21 mouse cellular contexts compared by ENCODE assay signal in genomic region chr10:38295724-38296123, GRCm38 (mm10).
A peak's percentile ranks its signal among the peaks of the same experiment; 100 is the strongest.
DNase-seq lines count a peak whose midpoint lies in the region; ATAC-seq and TF ChIP-seq lines count a peak whose summit lies in the region.
"Had no signal": no experiment of that assay in that cellular context is flagged by ENCODE, and none has a peak within 500 bp of the region (broad histone marks: within the 10 kb centered on the region; RNA-seq: fewer than 3 reads in every experiment).

No protein-coding gene starts in this region.

- no peak overlapping the region for H3K27ac ChIP-seq in hindbrain, embryonic 11.5 days (ENCODE audit: low read depth, low read length)
- H3K27ac ChIP-seq in midbrain, postnatal 0 days (ENCODE audit: low read depth, low read length): no peak overlapping the region
- H3K27ac ChIP-seq: embryonic facial prominence, embryonic 12.5 days; forebrain, embryonic 10.5 days; hindbrain, embryonic 13.5 days; intestine, embryonic 15.5 days; left cerebral cortex, adult 2 months; limb, embryonic 13.5 days; midbrain, embryonic 13.5 days; neural tube, embryonic 15.5 days had no signal

- no peak for TF ChIP-seq CTCF in lung, adult 2 months (IDR thresholded peaks at IDR 0.05; ENCODE audit: insufficient read depth, low read length)
- TF ChIP-seq CTCF in midbrain, postnatal 0 days (IDR thresholded peaks at IDR 0.05): no peak

- no peaks in the 10 kb centered on the region for H3K4me1 ChIP-seq in lung, adult 2 months (ENCODE audit: control insufficient read depth, insufficient read depth, low read length)
- H3K4me1 ChIP-seq in hindbrain, embryonic 11.5 days (replicated peaks; ENCODE audit: control insufficient read depth, insufficient read depth, low read length): no peaks in the 10 kb centered on the region
- no peaks in the 10 kb centered on the region for H3K4me1 ChIP-seq in midbrain, postnatal 0 days (ENCODE audit: insufficient read depth, low read length)
- H3K4me1 ChIP-seq: embryonic facial prominence, embryonic 12.5 days; forebrain, embryonic 10.5 days; hindbrain, embryonic 13.5 days; intestine, embryonic 15.5 days; limb, embryonic 13.5 days; midbrain, embryonic 13.5 days; neural tube, embryonic 15.5 days had no signal

- H3K27me3 ChIP-seq in hindbrain, embryonic 11.5 days (ENCODE audit: control insufficient read depth, insufficient read depth, low read length): no peaks in the 10 kb centered on the region
- no peaks in the 10 kb centered on the region for H3K27me3 ChIP-seq in midbrain, postnatal 0 days (ENCODE audit: insufficient read depth, low read length)
- H3K27me3 ChIP-seq: embryonic facial prominence, embryonic 12.5 days; hindbrain, embryonic 13.5 days; intestine, embryonic 15.5 days; limb, embryonic 13.5 days; midbrain, embryonic 13.5 days; neural tube, embryonic 15.5 days had no signal

- no peaks in the 10 kb centered on the region for H3K9me3 ChIP-seq in hindbrain, embryonic 11.5 days (ENCODE audit: control insufficient read depth, low read length)
- H3K9me3 ChIP-seq in midbrain, postnatal 0 days (ENCODE audit: low read length): no peaks in the 10 kb centered on the region
- H3K9me3 ChIP-seq: embryonic facial prominence, embryonic 12.5 days; forebrain, embryonic 10.5 days; hindbrain, embryonic 13.5 days; intestine, embryonic 15.5 days; limb, embryonic 13.5 days; midbrain, embryonic 13.5 days; neural tube, embryonic 15.5 days had no signal

- no peak overlapping the region for H3K4me2 ChIP-seq in hindbrain, embryonic 11.5 days (replicated peaks; ENCODE audit: low read depth, low read length)
- H3K4me2 ChIP-seq in midbrain, postnatal 0 days (ENCODE audit: low read depth, low read length, poor library complexity, severe bottlenecking): no peak overlapping the region
- H3K4me2 ChIP-seq: embryonic facial prominence, embryonic 12.5 days; hindbrain, embryonic 13.5 days; intestine, embryonic 15.5 days; limb, embryonic 13.5 days; midbrain, embryonic 13.5 days; neural tube, embryonic 15.5 days had no signal

- DNase-seq in adrenal gland, postnatal 14 days: peak; percentile 12
- DNase-seq in adrenal gland, adult (ENCODE audit: inconsistent age in 2 of 2, low spot score in 1 of 2): no peak
- DNase-seq in NIH3T3 (ENCODE audit: low read depth): peak; percentile 90
- DNase-seq in lung, adult 2 months: peak; percentile 17
- peak; percentile 80 for DNase-seq in lung, postnatal 36 days
- no peak for DNase-seq in layer of hippocampus, postnatal 14 days (ENCODE audit: low spot score in 2 of 2)
- DNase-seq in hindbrain, embryonic 11.5 days (ENCODE audit: low spot score): no peak
- no peak for DNase-seq in midbrain, postnatal 0 days (ENCODE audit: low spot score)
- DNase-seq: cerebellum, adult 11-12 months; cerebellum, postnatal 36 days; gastrocnemius, postnatal 10 days; thymus, postnatal 4 days had no signal

- WGBS in lung, adult 2 months: 35% methylated on average over 2 of the region's 2 CpGs
- 82% methylated on average over 2 of the region's 2 CpGs for WGBS in hindbrain, embryonic 11.5 days
- WGBS in midbrain, postnatal 0 days: 84% methylated on average over 2 of the region's 2 CpGs

- no peak overlapping the region for H3K4me3 ChIP-seq in lung, adult 2 months (replicated peaks; ENCODE audit: extremely low read depth, low read depth, low read length)
- H3K4me3 ChIP-seq in hindbrain, embryonic 11.5 days (ENCODE audit: low read depth, low read length): no peak overlapping the region
- no peak overlapping the region for H3K4me3 ChIP-seq in midbrain, postnatal 0 days (ENCODE audit: low read depth, low read length)
- H3K4me3 ChIP-seq: embryonic facial prominence, embryonic 12.5 days; forebrain, embryonic 10.5 days; hindbrain, embryonic 13.5 days; intestine, embryonic 15.5 days; left cerebral cortex, adult 2 months; limb, embryonic 13.5 days; midbrain, embryonic 13.5 days; myocyte; neural tube, embryonic 15.5 days had no signal

- no peaks in the 10 kb centered on the region for H3K36me3 ChIP-seq in hindbrain, embryonic 11.5 days (ENCODE audit: control insufficient read depth, insufficient read depth, low read length)
- H3K36me3 ChIP-seq in midbrain, postnatal 0 days (ENCODE audit: insufficient read depth, low read length): no peaks in the 10 kb centered on the region
- H3K36me3 ChIP-seq: embryonic facial prominence, embryonic 12.5 days; forebrain, embryonic 10.5 days; hindbrain, embryonic 13.5 days; intestine, embryonic 15.5 days; limb, embryonic 13.5 days; midbrain, embryonic 13.5 days; neural tube, embryonic 15.5 days had no signal

- ATAC-seq in hindbrain, embryonic 11.5 days (ENCODE audit: low FRiP score): no peak
- no peak for ATAC-seq in midbrain, postnatal 0 days (ENCODE audit: low FRiP score)
- ATAC-seq: intestine, embryonic 15.5 days; midbrain, embryonic 13.5 days had no signal

- no peak overlapping the region for H3K9ac ChIP-seq in hindbrain, embryonic 11.5 days (ENCODE audit: low read depth, low read length)
- H3K9ac ChIP-seq in midbrain, postnatal 0 days (replicated peaks; ENCODE audit: low read length, poor library complexity, severe bottlenecking): no peak overlapping the region
- H3K9ac ChIP-seq: embryonic facial prominence, embryonic 12.5 days; hindbrain, embryonic 13.5 days; intestine, embryonic 15.5 days; limb, embryonic 13.5 days; midbrain, embryonic 13.5 days; neural tube, embryonic 15.5 days had no signal

- no peak for TF ChIP-seq POLR2A in lung, adult 2 months (IDR thresholded peaks at IDR 0.05; ENCODE audit: borderline replicate concordance, extremely low read depth, low read depth, low read length)

Comparison
In these comparisons a context has a peak if more than half of its experiments do, and no peak if none do; other contexts are left out.
1. DNase-seq: peak in adrenal gland, postnatal 14 days (single experiment), NIH3T3 (single experiment), lung, adult 2 months (single experiment) and lung, postnatal 36 days (single experiment); none in adrenal gland, adult (0 of 2), layer of hippocampus, postnatal 14 days (0 of 2), hindbrain, embryonic 11.5 days (single experiment) and midbrain, postnatal 0 days (single experiment).